ENCODE assay signal across 8 mouse cellular contexts in genomic region chr3:154596488-154596933, GRCm38 (mm10). TPM values are rescaled to one million over a fixed set of nuclear protein-coding genes. Genes with fewer than 3 reads are reported as not detected.
DNase-seq lines count a peak whose midpoint lies in the region; ATAC-seq and TF ChIP-seq lines count a peak whose summit lies in the region.

Gene Cryz, plus strand, starts transcription at chr3:154596711.

- under 1% methylated on average over 16 of the region's 25 CpGs for WGBS in embryonic facial prominence, embryonic 14.5 days
- 1% methylated on average over 25 of the region's 25 CpGs for WGBS in limb, embryonic 14.5 days
- under 1% methylated on average over 25 of the region's 25 CpGs for WGBS in midbrain, postnatal 0 days

- H3K4me2 ChIP-seq in embryonic facial prominence, embryonic 14.5 days (ENCODE audit: low read depth, low read length) = peak within 1 kb of the TSS; percentile 78
- H3K4me2 ChIP-seq in limb, embryonic 14.5 days (replicated peaks; ENCODE audit: low read depth, low read length, severe bottlenecking) = peak within 1 kb of the TSS; percentile 80
- H3K4me2 ChIP-seq in midbrain, postnatal 0 days (ENCODE audit: low read depth, low read length, poor library complexity, severe bottlenecking) = peak within 1 kb of the TSS; percentile 68

- no peaks in the 10 kb centered on the region for H3K9me3 ChIP-seq in embryonic facial prominence, embryonic 14.5 days (ENCODE audit: control insufficient read depth, low read length)
- no peaks in the 10 kb centered on the region for H3K9me3 ChIP-seq in limb, embryonic 14.5 days (ENCODE audit: control insufficient read depth, low read length)
- H3K9me3 ChIP-seq in midbrain, postnatal 0 days (ENCODE audit: low read length) = no peaks in the 10 kb centered on the region

- peak within 1 kb of the TSS; percentile 96 for H3K27ac ChIP-seq in embryonic facial prominence, embryonic 14.5 days (replicated peaks; ENCODE audit: low read depth, low read length)
- peak within 1 kb of the TSS; percentile 97 for H3K27ac ChIP-seq in limb, embryonic 14.5 days (replicated peaks; ENCODE audit: low read depth, low read length)
- H3K27ac ChIP-seq in midbrain, postnatal 0 days (ENCODE audit: low read depth, low read length) = peak within 1 kb of the TSS; percentile 95

- H3K9ac ChIP-seq in embryonic facial prominence, embryonic 14.5 days (ENCODE audit: low read depth, low read length) = peak within 1 kb of the TSS; percentile 89
- peak within 1 kb of the TSS; percentile 90 for H3K9ac ChIP-seq in limb, embryonic 14.5 days (ENCODE audit: low read depth, low read length, severe bottlenecking)
- H3K9ac ChIP-seq in midbrain, postnatal 0 days (replicated peaks; ENCODE audit: low read length, poor library complexity, severe bottlenecking) = peak within 1 kb of the TSS; percentile 87

- peak; percentile 92 for TF ChIP-seq CTCF in midbrain, postnatal 0 days (IDR thresholded peaks at IDR 0.05)

- DNase-seq in 3T3-L1 (ENCODE audit: low read depth, low spot score) = peak; percentile 95
- DNase-seq in adrenal gland, postnatal 4 days (ENCODE audit: low spot score in 2 of 2) = peak; percentile 84 to 88
- peak; percentile 93 for DNase-seq in embryonic facial prominence, embryonic 14.5 days (ENCODE audit: low spot score)
- peak; percentile 91 for DNase-seq in heart, adult 8-10 months (ENCODE audit: low spot score)
- DNase-seq in kidney, adult 9 months = peak; percentile 97
- peak; percentile 91 for DNase-seq in limb, embryonic 14.5 days (ENCODE audit: low spot score)
- DNase-seq in midbrain, postnatal 0 days (ENCODE audit: low spot score) = peak; percentile 93
- peak; percentile 70 to 82 for DNase-seq in spleen, postnatal 14 days (ENCODE audit: low spot score in 2 of 2)

- peak; percentile 86 for ATAC-seq in embryonic facial prominence, embryonic 14.5 days (ENCODE audit: low read depth)
- ATAC-seq in limb, embryonic 14.5 days (ENCODE audit: low FRiP score, low read depth) = peak; percentile 88
- peak; percentile 92 for ATAC-seq in midbrain, postnatal 0 days (ENCODE audit: low FRiP score)

- peak within 1 kb of the TSS; percentile 88 for H3K4me3 ChIP-seq in embryonic facial prominence, embryonic 14.5 days (ENCODE audit: low read depth, low read length)
- peak within 1 kb of the TSS; percentile 88 for H3K4me3 ChIP-seq in limb, embryonic 14.5 days (replicated peaks; ENCODE audit: low read length)
- peak within 1 kb of the TSS; percentile 84 for H3K4me3 ChIP-seq in midbrain, postnatal 0 days (ENCODE audit: low read depth, low read length)

- peaks cover 7% of the 10 kb centered on the region for H3K4me1 ChIP-seq in embryonic facial prominence, embryonic 14.5 days (ENCODE audit: control insufficient read depth, insufficient read depth, low read length)
- H3K4me1 ChIP-seq in limb, embryonic 14.5 days (ENCODE audit: control insufficient read depth, insufficient read depth, low read length) = peaks cover 9% of the 10 kb centered on the region
- no peaks in the 10 kb centered on the region for H3K4me1 ChIP-seq in midbrain, postnatal 0 days (ENCODE audit: insufficient read depth, low read length)

- H3K36me3 ChIP-seq in embryonic facial prominence, embryonic 14.5 days (ENCODE audit: control insufficient read depth, insufficient read depth, low read length) = peaks cover 32% of the 10 kb centered on the region
- H3K36me3 ChIP-seq in limb, embryonic 14.5 days (ENCODE audit: control insufficient read depth, insufficient read depth, low read length) = peaks cover 29% of the 10 kb centered on the region
- peaks cover 21% of the 10 kb centered on the region for H3K36me3 ChIP-seq in midbrain, postnatal 0 days (ENCODE audit: insufficient read depth, low read length)

- no peak; the same call in 1 of the 2 replicates for TF ChIP-seq POLR2A in limb, embryonic 14.5 days (IDR thresholded peaks at IDR 0.05; ENCODE audit: borderline replicate concordance, extremely low read depth, insufficient read depth, insufficient read length)

- H3K27me3 ChIP-seq in embryonic facial prominence, embryonic 14.5 days (replicated peaks; ENCODE audit: control insufficient read depth, insufficient read depth, low read length) = no peaks in the 10 kb centered on the region
- no peaks in the 10 kb centered on the region for H3K27me3 ChIP-seq in limb, embryonic 14.5 days (ENCODE audit: control insufficient read depth, insufficient read depth, low read length)
- H3K27me3 ChIP-seq in midbrain, postnatal 0 days (ENCODE audit: insufficient read depth, low read length) = no peaks in the 10 kb centered on the region

RNA-seq across cellular contexts. Expression of gene Cryz, which starts in this region (rescaled TPM):
- 10 to 100 TPM; 27.8 to 37.1 TPM for total RNA-seq in adrenal gland, postnatal 4 days (2021)
- polyA plus RNA-seq in embryonic facial prominence, embryonic 14.5 days (2014; fragmentation: Nextera tagmentation; extraction: Ambion mirVana) = 13.7 and 17.5 TPM in 2 replicates
- total RNA-seq in heart, adult 8-10 months (2022) = 10 to 100 TPM; 14.7 to 20.0 (median 16.6) TPM
- polyA plus RNA-seq in limb, embryonic 14.5 days (2012; rRNA removed) = 15.3 and 15.7 TPM in 2 replicates
- 18.6 and 21.5 TPM in 2 replicates for polyA plus RNA-seq in limb, embryonic 14.5 days (2014; fragmentation: Nextera tagmentation; extraction: Ambion mirVana)
- 12.0 and 12.6 TPM in 2 replicates for total RNA-seq in midbrain, postnatal 0 days (2014; rRNA removed)
- 12.3 and 13.9 TPM in 2 replicates for polyA plus RNA-seq in midbrain, postnatal 0 days (2015; fragmentation: Nextera tagmentation; extraction: Ambion mirVana)

Comparison
In these comparisons a context has a peak if more than half of its experiments do, and no peak if none do; other contexts are left out.
1. Peak in every context shown above with its lines: DNase-seq, ATAC-seq, H3K4me3 ChIP-seq and H3K27ac ChIP-seq.